Mouse (Mus musculus) megakaryocyte, embryonic 14.5 days (primary cell): ENCODE measurements around the gene Zfp169.

ENCODE experiments used
- FLI1 ChIP-seq: IDR thresholded peaks from 2 replicates; pipeline ENCODE4 v1.6.1; 2012; ENCODE audit warnings: low read length, inconsistent platforms, mixed read lengths
- GATA1 ChIP-seq: IDR thresholded peaks from 3 replicates; pipeline ENCODE4 v1.6.1; 2012; ENCODE audit warnings: mixed read lengths, low read length, inconsistent platforms, borderline replicate concordance

GRCm38 (mm10) chr13:48531448-48531847 lies 18.2 kb upstream of the Zfp169 start:
- TF ChIP-seq GATA1 (no peak), FLI1 (no peak)
